Mouse (Mus musculus) testis, adult 2 months (tissue): ENCODE measurements at regions not wholly inside any gene's neighbourhood (a gene's known extent, or its start where the extent isn't known, plus 50 kb on each side); places are given as distances from the start of the nearest gene placed in this dataset.
A peak's percentile ranks its signal among the peaks of the same experiment; 100 is the strongest.
"Not testable (repeated sequence)": the region's sequence is repeated elsewhere in the genome, so short reads cannot be mapped to it uniquely, and the experiment has no call there.

ENCODE experiments used
- H3K27ac ChIP-seq: fragments of 200-500 bp; 2 replicates; pipeline ENCODE4 v1.5.1; 2012; ENCODE audit warnings: low read depth, low read length; ENCODE audit not compliant: control insufficient read depth, insufficient read depth
- H3K27me3 ChIP-seq: fragments of 200-500 bp; 2 replicates; pipeline ENCODE4 v1.6.1; 2012; ENCODE audit warnings: mild to moderate bottlenecking, low read length, moderate library complexity; ENCODE audit not compliant: control insufficient read depth, insufficient read depth
- H3K36me3 ChIP-seq: fragments of 200-500 bp; 2 replicates; pipeline ENCODE4 v1.6.1; 2012; ENCODE audit warnings: mild to moderate bottlenecking, low read length; ENCODE audit not compliant: control insufficient read depth, insufficient read depth
- H3K4me1 ChIP-seq: fragments of 200-500 bp; 2 replicates; pipeline ENCODE4 v1.6.1; 2012; ENCODE audit warnings: low read length; ENCODE audit not compliant: control insufficient read depth, insufficient read depth
- H3K4me3 ChIP-seq: fragments of 200-500 bp; 2 replicates; pipeline ENCODE4 v1.5.1; 2012; ENCODE audit warnings: low read depth, mild to moderate bottlenecking, low read length, moderate library complexity, mixed read lengths; ENCODE audit not compliant: control insufficient read depth
- CTCF ChIP-seq: fragments of 200-500 bp; IDR thresholded peaks from 2 replicates; pipeline ENCODE4 v1.5.1; 2012; ENCODE audit warnings: low read depth, mild to moderate bottlenecking, inconsistent platforms, low read length, moderate library complexity; ENCODE audit not compliant: control insufficient read depth, insufficient read depth, insufficient replicate concordance
- POLR2A ChIP-seq: fragments of 200-500 bp; IDR thresholded peaks from 2 replicates; pipeline ENCODE4 v1.6.1; 2012; ENCODE audit warnings: low read depth, mild to moderate bottlenecking, inconsistent platforms, low read length, moderate library complexity; ENCODE audit not compliant: control insufficient read depth

GRCm38 (mm10) chr1:157037246-157037991, 71.1 kb downstream of the Tex35 start:
- Histone ChIP-seq H3K27ac (no peak overlapping the region), H3K4me3 (no peak overlapping the region), H3K36me3 (no peaks in the 10 kb centered on the region), H3K4me1 (peaks cover 16% of the 10 kb centered on the region), H3K27me3 (no peaks in the 10 kb centered on the region)
- TF ChIP-seq CTCF (no peak), POLR2A (no peak)

GRCm38 (mm10) chr1:157036779-157037178, 71.7 kb downstream of the Tex35 start:
- TF ChIP-seq POLR2A (no peak), CTCF (no peak)
- peaks cover 16% of the 10 kb centered on the region for H3K4me1 ChIP-seq
- H3K27ac ChIP-seq, result peak overlapping the region; percentile 42; the same call in 1 of the 2 replicates
- no peaks in the 10 kb centered on the region for H3K27me3 ChIP-seq
- no peaks in the 10 kb centered on the region for H3K36me3 ChIP-seq
- no peak overlapping the region for H3K4me3 ChIP-seq

- H3K4me1 ChIP-seq, result peaks cover 16% of the 10 kb centered on the region
- H3K27ac ChIP-seq, H3K4me3 ChIP-seq, H3K36me3 ChIP-seq, H3K27me3 ChIP-seq: not testable (repeated sequence)
These were observed 73.3 kb downstream of the Tex35 start for GRCm38 (mm10) chr1:157035221-157035620.

- H3K27me3 ChIP-seq, result no peaks in the 10 kb centered on the region
- no peaks in the 10 kb centered on the region for H3K4me1 ChIP-seq
- no peaks in the 10 kb centered on the region for H3K36me3 ChIP-seq
- H3K4me3 ChIP-seq, result no peak overlapping the region
- H3K27ac ChIP-seq, result no peak overlapping the region
- TF ChIP-seq POLR2A, result no peak
- TF ChIP-seq CTCF, result no peak
These were observed 79.8 kb downstream of the Tex35 start for GRCm38 (mm10) chr1:157028682-157029081.

GRCm38 (mm10) chr1:157027681-157028080, 80.8 kb downstream of the Tex35 start:
- H3K4me3 ChIP-seq, result no peak overlapping the region
- H3K27ac ChIP-seq, result no peak overlapping the region
- TF ChIP-seq POLR2A, result no peak
- TF ChIP-seq CTCF, result no peak
- H3K27me3 ChIP-seq, result no peaks in the 10 kb centered on the region
- H3K36me3 ChIP-seq, result no peaks in the 10 kb centered on the region
- peaks cover under 1% of the 10 kb centered on the region; the same call in 1 of the 2 replicates for H3K4me1 ChIP-seq

- H3K27me3 ChIP-seq, result no peaks in the 10 kb centered on the region
- H3K4me3 ChIP-seq, result no peak overlapping the region
- peaks cover 4% of the 10 kb centered on the region for H3K4me1 ChIP-seq
- no peaks in the 10 kb centered on the region for H3K36me3 ChIP-seq
- no peak for TF ChIP-seq POLR2A
- no peak for TF ChIP-seq CTCF
- no peak overlapping the region for H3K27ac ChIP-seq
These were observed 84.0 kb upstream of the Ralgps2 start for GRCm38 (mm10) chr1:157023462-157023861.

GRCm38 (mm10) chr1:157022456-157023435, 83.3 kb upstream of the Ralgps2 start:
- H3K4me1 ChIP-seq, result peaks cover 4% of the 10 kb centered on the region
- H3K27ac ChIP-seq, result peak overlapping the region; percentile 41; the same call in 1 of the 2 replicates
- H3K36me3 ChIP-seq, result no peaks in the 10 kb centered on the region
- no peak overlapping the region for H3K4me3 ChIP-seq
- TF ChIP-seq CTCF (no peak), POLR2A (no peak)
- no peaks in the 10 kb centered on the region for H3K27me3 ChIP-seq
